Mouse (Mus musculus) retina, postnatal 1 day (tissue): ENCODE data around the gene Fyb2.
"Not testable (repeated sequence)": the region's sequence is repeated elsewhere in the genome, so short reads cannot be mapped to it uniquely, and the experiment has no call there.

Experiments used
- DNase-seq: peaks from one replicate; pipeline ENCODE4 v3.0.0-alpha.2; 2012

Fyb2 gene

GRCm38 (mm10) chr4:104941895-104942294, 28.6 kb downstream of the Fyb2 start:
- no peak for DNase-seq

DNA sequence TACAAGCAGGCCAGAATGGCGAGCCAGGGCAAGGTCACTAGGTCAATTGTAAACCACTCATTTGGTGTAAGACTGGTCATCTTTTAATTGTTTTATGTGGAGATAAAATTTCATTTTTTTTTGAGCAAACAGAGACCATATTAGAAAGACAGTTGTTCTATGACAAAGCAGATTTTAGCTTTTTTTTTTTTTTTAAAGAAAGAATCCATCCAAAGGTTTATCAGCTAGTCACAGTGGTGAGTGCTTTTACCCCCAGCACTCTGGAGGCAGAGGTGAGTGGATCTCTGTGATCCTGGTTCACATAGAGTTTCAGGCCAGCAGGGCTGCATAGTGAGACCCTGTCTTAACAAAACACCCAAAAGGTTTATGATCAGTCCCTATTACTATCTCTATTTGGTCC, 31.2 kb downstream of the Fyb2 start:
- DNase-seq = no peak

- DNase-seq = no peak
Observed at GRCm38 (mm10) chr4:104948886-104949285, 35.6 kb downstream of the Fyb2 start.

DNA sequence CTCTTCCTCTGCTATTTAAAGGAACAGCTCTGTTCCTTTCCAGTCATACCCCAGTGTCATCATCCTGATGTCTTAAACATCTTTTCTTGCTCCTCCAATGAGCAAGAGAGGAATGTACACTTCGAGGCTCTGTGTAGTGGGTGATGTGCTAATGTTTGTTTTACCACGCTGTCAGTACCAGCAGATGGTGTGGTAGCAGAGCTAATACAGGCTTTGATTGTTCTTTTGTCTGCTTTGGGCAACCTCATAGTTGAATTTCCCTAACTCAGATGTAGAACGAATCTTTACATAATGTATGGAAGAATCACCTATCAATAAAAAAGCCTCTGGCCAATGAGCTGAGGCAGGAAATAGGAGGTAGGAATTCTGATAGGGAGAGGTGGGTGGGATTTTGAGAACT, 36.0 kb downstream of the Fyb2 start:
- no peak for DNase-seq

DNA sequence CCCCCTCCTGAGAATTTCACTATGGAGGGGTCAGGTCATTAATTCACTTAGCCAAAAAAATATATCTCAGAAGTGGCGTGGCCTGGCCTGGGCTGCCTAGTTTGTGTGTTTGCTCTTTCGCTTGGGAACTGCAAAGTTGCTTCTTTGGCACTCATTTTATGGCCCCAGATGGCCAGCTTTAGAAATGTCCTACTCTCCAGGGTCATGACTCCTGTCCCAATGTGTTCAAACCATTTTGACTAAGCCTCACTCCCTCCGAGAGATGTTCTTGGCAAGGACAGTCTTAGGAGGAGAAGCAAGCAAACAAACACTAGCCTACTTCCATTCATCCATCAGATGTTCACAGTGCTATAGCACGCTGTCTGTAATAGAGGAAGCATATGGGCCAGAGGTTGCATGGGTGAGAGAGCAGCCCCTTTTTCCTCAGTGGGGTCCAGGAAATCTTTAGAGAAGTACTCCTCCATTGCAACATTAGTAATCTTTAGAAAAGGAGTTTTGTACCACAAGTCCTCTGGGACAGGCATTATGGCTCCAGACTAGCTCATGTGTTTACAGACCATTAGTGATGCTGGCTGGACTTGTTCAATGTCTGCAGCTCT, 38.1 kb downstream of the Fyb2 start:
- no peak for DNase-seq

DNA sequence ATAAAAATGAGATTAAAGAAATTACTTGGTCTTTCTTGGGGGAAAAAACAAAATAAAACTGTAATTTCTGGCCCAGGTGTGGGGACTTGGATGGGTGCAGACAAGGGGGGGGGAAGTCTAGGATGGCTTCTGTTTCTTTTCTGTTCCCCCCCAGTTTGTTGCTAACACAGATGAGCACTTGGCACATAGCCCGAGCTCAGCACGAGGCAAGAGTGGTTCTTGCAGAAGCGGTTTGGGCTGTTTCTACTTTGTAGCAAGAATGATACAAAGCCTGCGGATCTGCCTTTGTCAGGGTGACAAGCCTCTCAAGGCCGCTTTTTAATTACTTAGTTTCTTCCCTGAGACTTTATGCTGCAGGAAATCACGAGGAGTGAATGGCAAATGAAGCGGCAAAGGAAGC, 43.4 kb downstream of the Fyb2 start:
- DNase-seq = peak; percentile 23

GRCm38 (mm10) chr4:104961431-104961830, 48.2 kb downstream of the Fyb2 start:
- no peak for DNase-seq

DNA sequence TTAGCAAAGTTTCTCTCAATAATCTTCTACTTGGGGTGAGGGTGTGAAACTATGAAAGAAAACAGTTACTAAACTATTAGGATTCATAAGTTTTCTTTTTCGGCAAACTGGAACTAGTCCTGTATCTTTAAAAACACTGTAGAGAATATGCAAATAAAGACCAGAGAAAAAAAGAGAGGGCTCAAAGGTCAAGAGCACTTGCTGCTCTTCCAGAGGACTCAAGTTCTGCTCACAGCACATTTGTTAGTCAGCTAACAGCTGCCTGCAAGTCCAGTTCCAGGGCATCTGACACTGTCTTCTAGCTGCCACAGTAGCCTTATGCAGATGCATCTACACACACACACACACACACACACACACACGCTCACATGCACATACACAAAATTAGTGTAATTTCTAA, 59.4 kb downstream of the Fyb2 start:
- DNase-seq = no peak

DNA sequence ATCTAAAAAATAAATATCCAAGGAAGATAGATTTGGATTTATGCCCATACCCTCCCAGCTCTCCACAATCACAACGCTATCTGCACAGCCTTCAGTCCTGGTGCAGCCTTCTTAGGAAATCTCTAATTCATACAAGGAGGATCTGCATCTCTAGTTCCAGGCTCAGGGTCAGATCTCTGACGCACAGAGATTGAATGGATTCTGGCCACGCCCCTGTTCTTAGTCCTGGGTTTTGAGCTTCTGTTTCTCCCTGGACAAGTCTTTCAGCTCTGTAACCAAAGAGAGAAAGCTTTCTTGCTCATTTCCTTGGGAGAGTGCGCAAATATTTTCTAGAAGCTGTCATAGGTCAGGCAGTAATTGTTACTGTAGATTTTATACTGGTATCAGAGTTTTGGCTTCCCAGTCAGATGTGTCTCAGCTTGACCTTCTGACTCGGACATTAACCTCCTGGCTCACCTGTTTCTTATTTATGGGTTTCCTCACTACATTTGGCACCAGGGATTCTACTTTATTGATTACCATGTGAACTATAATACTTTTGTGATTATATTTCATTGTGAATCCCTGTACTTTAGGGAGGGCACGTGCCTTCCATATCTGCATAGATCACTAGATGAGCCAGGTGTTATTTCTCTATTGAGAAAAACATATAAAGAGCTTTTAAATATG, 62.0 kb downstream of the Fyb2 start:
- DNase-seq = no peak

GRCm38 (mm10) chr4:104985960-104986632, 72.8 kb downstream of the Fyb2 start:
- DNase-seq = no peak

DNA sequence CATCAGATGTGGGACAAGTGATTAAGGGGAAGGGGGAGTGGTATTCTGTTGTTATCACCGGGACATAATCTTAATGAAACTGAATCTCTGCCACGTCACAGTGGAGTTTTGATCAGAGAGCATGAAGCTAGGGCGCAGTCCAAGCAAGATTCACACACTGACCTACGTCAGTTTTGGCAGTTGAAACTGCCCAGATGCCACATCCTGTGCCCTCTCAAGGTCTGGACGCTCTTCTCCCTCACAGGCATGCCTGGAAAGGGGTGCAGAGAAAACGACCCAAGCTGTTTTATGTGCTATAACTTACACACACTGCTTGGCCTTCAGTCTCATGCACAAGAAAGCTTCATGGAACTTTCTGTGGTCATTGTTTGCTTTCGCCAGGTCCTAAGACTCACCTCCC, 74.4 kb downstream of the Fyb2 start:
- DNase-seq = no peak

DNA sequence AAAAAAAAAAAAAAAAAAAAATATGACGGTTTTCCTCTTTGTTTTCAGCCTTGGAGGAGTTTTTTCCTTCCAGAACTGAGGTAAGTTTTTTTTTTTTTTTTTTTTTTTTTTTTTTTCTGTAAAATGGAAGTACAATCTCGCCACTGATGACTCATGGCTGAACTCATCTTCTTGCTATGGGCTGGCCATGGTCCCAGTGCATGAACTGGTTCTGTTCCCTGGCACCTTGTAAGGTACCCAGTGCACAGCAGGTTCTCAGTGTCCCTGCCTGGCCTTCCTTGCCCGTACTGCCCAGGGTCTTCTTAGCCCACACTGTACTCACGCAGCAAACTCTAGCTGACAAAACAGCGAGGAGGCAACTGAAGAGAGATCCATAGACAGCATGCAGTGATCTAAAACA, 74.8 kb downstream of the Fyb2 start:
- no peak for DNase-seq

DNA sequence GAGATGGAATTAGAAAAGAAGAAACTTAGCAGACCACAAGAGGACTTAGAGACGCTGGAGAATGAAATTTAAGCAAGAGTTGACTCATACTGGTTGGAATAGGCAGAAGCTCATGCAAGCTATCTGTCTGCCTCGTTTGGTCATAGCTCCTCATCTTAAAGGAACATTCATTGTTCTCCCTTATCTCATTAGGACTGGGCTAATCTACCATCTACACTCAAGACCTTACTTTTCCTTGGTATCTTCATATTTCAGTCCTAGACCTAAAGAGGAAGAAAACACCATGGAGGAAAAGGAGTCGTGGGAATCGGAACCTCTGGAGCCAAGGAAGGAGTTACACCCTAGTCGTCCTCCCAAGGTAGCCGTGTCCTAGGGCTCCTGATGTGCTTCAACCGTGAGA, 75.5 kb downstream of the Fyb2 start:
- DNase-seq = no peak

DNA sequence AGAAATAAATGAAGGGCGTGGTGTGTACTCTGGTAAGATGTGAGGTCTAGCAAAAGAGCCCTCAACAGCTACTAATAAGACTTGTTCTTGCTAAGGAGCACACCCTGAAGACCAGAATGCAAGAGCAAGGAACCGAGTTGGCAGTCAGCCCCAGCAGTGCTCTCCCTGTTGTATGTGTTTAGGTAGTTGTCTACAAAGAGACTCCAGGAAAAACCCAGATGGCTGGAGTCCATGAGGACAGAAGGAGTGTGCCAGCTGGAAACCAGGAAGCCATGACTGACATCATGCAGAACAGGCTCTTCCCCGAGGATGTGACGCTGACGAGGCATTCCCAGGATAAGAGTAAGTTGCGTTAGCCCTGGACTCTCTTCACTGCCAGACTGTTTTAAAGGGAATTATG, 76.8 kb downstream of the Fyb2 start:
- DNase-seq = no peak

- DNase-seq = no peak
Observed at GRCm38 (mm10) chr4:104990686-104991085, 77.4 kb downstream of the Fyb2 start.

- peak; percentile 57 for DNase-seq
Observed at GRCm38 (mm10) chr4:104992271-104992670, 79.0 kb downstream of the Fyb2 start.

DNA sequence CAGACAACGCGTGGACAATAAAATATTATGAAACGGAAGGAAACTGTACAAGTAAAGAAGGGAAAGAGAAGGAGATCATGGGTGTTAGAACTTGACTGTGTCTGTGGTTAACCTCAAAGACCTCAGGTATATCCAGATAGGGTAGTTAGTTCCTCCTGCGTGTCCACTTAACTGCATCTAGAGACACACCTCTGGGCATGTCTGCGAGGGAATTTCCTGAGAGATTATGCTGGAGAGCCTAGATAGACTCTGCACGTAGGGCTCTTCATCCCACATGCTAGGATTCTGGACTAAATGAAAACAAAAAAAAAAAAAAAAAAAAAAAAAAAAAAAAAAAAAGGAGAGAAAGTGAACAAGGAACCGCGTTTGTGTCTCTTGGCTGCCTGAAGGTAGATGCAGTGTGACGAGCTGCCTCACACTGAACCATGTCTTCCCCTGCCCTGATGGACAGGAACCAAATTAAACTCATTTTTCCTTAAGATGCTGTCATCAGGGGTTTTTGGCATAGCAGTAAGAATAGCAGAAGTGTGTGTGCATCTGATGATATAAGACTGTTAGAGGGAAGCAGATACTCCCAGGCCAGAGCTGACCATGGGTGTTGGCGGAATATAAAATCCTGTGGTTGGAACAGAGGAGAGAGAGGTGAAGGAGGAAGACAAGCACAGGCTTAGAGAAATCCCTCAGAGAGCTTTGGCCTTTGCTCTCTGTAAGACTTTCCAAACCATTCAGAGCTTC, 80.1 kb downstream of the Fyb2 start:
- no peak for DNase-seq

DNA sequence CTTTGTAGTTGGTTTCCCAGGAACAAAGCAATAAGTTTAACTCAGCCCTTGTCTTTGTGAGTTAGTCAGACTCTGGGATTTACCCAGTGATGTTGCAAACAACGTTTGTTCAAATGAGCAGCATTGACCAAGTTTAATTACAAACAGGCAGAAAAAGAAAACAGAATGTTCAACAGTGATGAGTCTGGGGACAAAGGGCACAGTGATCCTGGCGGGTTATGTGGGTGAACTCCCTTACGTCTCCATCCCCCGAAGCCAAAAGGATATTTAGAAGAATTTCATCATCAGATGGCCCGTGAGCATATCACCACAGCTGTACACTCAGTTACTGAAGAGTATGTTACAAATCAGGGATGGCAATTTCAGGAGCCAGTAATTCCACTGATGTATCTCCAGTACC, 86.4 kb downstream of the Fyb2 start:
- no peak for DNase-seq

- DNase-seq = no peak
Observed at GRCm38 (mm10) chr4:105001736-105002135, 88.5 kb downstream of the Fyb2 start.

DNA sequence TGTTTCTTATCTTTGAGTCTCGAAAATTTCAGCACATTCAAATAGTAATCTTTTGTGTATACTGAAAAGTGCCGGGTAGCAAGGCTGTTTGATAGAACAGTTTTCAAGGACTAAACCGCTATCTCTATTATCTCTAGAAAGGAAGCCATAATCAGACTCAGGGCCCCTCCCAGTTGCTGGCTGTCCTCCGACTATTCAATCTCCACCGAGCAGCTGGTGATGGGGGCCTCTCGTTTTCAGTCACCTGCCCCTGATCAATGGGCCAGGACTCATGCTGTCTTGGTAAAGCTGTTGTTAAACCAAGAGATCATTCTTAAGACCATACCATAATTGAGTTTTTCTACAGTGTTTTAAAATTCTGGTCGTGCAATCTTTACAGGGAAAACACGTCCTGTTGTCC, 90.9 kb downstream of the Fyb2 start:
- no peak for DNase-seq

DNA sequence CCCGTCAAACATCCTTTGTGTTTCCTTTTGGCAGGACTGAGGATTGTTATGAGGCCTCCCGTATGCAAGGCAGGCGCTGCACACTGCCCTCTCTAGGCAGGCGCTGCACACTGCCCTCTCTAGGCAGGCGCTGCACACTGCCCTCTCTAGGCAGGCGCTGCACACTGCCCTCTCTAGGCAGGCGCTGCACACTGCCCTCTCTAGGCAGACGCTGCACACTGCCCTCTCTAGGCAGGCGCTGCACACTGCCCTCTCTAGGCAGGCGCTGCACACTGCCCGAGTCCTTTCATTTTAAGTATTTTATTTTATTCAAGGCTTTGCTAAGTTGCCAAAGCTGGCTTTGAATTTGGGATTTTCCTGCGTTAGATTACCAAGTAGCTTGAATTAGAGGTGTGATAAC, 91.4 kb downstream of the Fyb2 start:
- DNase-seq = not testable (repeated sequence)

DNA sequence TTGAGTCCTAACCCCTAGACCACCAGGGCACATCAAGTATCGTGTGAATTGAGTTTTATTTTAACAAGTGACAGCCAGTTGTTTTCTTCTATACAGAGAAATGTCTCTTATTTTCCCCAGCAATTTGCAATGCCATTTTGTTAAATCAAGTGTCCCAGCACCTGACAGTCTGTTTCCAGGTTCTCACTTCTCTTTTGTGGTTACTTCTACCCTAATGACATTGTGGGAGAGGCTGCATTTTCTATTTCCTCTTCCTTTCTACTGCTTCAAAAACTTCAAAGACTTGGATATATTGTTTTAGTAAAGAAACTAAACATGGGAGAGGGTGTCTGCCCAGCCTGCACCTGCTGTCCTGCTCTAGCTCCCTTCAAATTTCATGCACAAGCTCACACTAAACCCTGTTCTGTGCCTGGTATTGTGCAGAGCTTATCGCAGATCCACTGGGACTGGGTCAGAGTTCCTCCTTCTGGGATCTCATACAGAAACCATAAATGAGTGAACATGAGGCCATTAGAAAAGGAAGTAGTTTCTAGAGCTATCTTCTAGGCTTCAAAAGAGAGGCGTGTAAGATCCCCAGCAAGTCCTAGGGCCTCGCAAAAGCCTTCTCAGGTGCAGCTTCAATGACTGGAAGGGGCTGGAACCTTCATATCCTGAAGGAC, 94.2 kb downstream of the Fyb2 start:
- no peak for DNase-seq

DNA sequence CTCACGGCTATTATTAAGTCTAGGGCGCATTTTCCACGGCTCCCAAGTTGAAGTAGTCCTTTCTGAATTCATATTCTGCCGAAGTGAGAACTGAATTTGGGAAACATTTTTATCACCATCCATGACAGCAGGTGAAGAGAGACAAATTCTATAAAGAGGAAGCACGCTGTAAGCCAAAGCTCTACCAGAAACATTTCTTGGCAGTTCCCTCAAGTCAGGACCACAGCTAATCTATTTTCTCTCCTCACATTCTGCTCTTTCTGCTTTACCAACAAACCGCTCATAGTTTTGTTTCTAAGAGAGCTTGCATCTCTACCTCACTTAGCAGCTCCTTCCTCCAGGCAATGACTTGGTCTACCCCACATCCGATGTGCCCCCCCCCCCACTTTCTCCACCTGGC, 100.5 kb downstream of the Fyb2 start:
- DNase-seq = no peak
